Mouse (Mus musculus) ES-E14 (cell line): ENCODE measurements around the gene Sbno2.
"Not testable (repeated sequence)": the region's sequence is repeated elsewhere in the genome, so short reads cannot be mapped to it uniquely, and the experiment has no call there.

Experiments used
- CHD2 ChIP-seq: IDR thresholded peaks from 2 replicates; pipeline ENCODE4 v1.6.1; 2014; ENCODE audit warnings: mild to moderate bottlenecking, low read depth, low read length, inconsistent platforms
- HCFC1 ChIP-seq: IDR thresholded peaks from 2 replicates; pipeline ENCODE4 v1.6.1; 2012; ENCODE audit warnings: low read length, inconsistent platforms, borderline replicate concordance; ENCODE audit not compliant: insufficient read depth
- ZNF384 ChIP-seq: IDR thresholded peaks from 2 replicates; pipeline ENCODE4 v1.6.1; 2012; ENCODE audit warnings: low read depth, low read length, inconsistent platforms

DNA sequence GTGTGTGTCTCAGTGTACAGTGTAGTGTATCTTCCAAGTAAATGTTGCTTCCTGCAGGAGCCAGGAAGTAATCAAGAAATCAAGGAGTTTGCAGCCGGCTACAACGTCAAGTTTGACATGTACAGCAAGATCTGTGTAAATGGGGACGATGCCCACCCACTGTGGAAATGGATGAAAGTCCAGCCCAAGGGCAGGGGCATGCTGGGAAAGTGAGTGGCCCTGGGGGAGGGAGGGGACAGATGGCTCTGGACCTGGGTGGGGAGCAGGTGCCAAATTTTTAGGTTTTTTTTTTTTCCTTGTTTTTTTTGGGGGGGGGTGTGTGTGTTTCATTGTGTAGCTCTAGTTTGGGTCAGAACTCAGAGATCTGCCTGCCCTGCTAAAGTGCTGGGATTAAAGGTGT lies 50.5 kb downstream of the Sbno2 start:
- not testable (repeated sequence) for TF ChIP-seq ZNF384, CHD2, HCFC1
